Mouse (Mus musculus) monocyte, adult 2 months (primary cell): ENCODE measurements around the gene Dctn2.
"Not testable (repeated sequence)": the region's sequence is repeated elsewhere in the genome, so short reads cannot be mapped to it uniquely, and the experiment has no call there.

ENCODE experiments used
- DNase-seq, 2 experiments: peaks; one replicate each; pipeline ENCODE4 v3.0.0; 2022; ENCODE audit warnings: low spot score in 2 of 2, low read depth in 1 of 2

Dctn2 gene

GRCm38 (mm10) chr10:127288800-127289572, 22.8 kb downstream of the Dctn2 start, which contains the start of gene Mbd6:
Mbd6 (minus strand) TSS chr10:127289018.
- DNase-seq: peak; percentile 84 to 86

GRCm38 (mm10) chr10:127289573-127290191, 23.5 kb downstream of the Dctn2 start:
- peak; percentile 22 to 64 for DNase-seq

- DNase-seq: peak; percentile 99
These were observed 24.2 kb downstream of the Dctn2 start for GRCm38 (mm10) chr10:127290307-127290929.

- DNase-seq: peak in 1 of 2 experiments; percentile 50
These were observed 25.0 kb downstream of the Dctn2 start for GRCm38 (mm10) chr10:127290930-127291880.

- no peak for DNase-seq
These were observed 25.9 kb downstream of the Dctn2 start for GRCm38 (mm10) chr10:127291881-127292638.

GRCm38 (mm10) chr10:127292987-127293538, 26.9 kb downstream of the Dctn2 start:
- no peak for DNase-seq

- no peak for DNase-seq
These were observed 27.5 kb downstream of the Dctn2 start for GRCm38 (mm10) chr10:127293590-127294113.

GRCm38 (mm10) chr10:127294895-127295510, 28.8 kb downstream of the Dctn2 start:
- no peak for DNase-seq

GRCm38 (mm10) chr10:127295986-127296794, 30.0 kb downstream of the Dctn2 start:
- no peak for DNase-seq

- no peak for DNase-seq
These were observed 31.1 kb downstream of the Dctn2 start for GRCm38 (mm10) chr10:127297015-127297871.

GRCm38 (mm10) chr10:127300361-127300760, 34.2 kb downstream of the Dctn2 start:
- DNase-seq: no peak

GRCm38 (mm10) chr10:127303136-127303535, 37.0 kb downstream of the Dctn2 start:
- no peak for DNase-seq

- DNase-seq: not testable (repeated sequence)
These were observed 43.0 kb downstream of the Dctn2 start for GRCm38 (mm10) chr10:127309167-127309566.

GRCm38 (mm10) chr10:127310523-127311475, 44.6 kb downstream of the Dctn2 start:
- no peak for DNase-seq

GRCm38 (mm10) chr10:127311476-127312355, 45.5 kb downstream of the Dctn2 start, which contains the start of gene Mars:
Mars (minus strand) TSS chr10:127311786.
- DNase-seq: peak; percentile 79 to 84
